Mouse (Mus musculus) yolk sac, embryonic 10.5 days (tissue): ENCODE results near the gene Crnkl1.
"Not testable (repeated sequence)": the region's sequence is repeated elsewhere in the genome, so short reads cannot be mapped to it uniquely, and the experiment has no call there.

Experiments used
- DNase-seq: peaks from one replicate; pipeline ENCODE4 v3.0.0-alpha.2; 2017; ENCODE audit warnings: low spot score

Gene Crnkl1

DNA sequence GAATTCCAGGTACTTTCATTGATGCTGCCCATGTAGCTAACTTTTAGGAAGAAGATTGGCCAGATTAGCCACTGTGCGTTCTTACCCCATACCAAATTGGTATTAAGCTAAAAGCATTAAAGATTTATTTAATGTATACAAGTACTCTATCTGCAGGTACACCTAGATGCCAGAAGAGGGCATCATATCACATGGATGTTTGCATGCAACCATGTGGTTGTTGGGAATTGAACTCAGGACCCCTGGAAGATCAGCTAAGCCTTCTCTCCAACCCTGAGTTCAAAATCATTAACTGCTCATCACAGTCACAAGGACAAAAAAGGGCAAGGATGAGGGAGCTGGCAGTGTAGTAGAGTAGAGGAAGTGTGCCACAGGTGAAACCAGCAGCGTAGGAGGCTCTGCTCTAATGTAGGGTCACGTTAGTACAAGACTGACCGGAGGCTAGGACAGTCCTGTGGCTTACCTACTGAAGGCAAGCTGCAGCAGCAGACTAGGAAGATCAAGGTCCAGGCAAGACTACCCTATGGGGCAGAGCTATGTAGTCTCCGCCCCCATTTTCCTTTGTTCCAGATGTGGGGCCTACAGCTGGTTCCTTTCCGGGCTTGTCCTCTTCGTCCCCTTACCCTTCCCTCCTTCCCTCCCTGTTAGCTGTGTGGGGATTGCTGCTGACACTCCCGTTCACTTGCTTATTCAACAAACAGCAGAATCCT, 13.7 kb downstream of the Crnkl1 start:
- DNase-seq: no peak

DNA sequence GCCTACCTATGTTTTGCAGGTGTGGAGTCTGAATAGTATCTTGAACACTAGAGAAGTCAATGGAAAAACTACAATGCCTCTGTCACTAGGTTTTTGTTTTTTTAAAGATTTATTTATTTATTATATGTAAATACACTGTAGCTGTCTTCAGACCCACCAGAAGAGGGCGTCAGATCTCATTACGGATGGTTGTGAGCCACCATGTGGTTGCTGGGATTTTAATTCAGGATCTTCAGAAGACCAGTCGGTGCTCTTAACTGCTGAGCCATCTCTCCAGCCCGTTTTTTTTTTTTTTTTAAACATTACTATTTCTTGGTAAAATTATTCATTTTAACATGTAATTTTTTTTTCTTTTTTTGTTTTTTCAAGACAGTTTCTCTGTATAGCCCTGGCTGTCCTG, 28.9 kb downstream of the Crnkl1 start:
- not testable (repeated sequence) for DNase-seq

DNA sequence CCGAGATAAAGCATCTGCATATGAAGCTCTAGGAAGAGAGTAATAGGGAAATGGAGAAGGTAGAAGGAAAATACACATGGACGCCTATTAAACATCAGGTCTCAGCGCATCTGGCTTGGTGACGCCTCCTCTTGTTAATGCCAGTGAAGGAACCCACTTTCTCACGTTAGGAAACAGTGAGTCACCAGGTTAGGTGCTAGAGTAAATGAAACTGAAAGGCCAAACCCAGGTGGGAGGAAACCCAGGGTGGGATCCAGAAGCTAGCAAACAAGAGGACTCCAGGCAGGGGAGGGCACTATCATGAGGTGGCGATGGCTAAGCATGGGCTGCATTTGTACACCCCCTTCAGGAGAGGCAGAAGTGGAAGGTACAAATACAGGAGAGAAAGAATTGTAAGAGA, 29.7 kb downstream of the Crnkl1 start:
- no peak for DNase-seq

DNA sequence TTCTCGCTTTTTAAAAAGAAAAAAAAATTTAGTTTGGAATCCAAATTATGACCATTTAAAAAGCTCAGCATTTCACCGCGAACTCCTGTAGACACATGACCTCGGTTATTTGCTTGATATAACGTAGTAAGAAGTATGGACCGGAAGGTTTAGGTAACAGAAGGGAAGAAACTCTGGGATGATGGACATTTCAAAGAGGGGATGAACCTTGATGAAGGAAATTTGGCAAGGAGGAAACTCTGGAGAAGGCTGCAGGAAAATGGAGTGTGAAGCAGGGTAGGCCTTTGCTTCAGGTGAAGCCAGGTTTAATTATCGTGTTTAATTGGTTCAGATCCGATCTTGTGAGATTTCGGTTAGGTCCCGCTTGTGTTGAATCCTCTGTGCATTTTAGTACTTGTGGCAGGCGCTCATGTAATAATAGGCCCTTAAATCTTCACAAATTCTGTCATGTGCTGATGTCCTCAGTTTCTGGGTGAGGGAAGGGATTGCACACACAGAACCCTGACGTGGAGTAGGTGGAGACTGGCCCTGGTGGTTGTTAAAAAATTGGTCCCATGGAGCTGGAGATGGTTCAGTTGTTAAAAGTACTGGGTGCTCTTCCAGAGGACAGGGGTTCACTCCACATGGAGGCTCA, 30.7 kb downstream of the Crnkl1 start:
- DNase-seq: no peak

DNA sequence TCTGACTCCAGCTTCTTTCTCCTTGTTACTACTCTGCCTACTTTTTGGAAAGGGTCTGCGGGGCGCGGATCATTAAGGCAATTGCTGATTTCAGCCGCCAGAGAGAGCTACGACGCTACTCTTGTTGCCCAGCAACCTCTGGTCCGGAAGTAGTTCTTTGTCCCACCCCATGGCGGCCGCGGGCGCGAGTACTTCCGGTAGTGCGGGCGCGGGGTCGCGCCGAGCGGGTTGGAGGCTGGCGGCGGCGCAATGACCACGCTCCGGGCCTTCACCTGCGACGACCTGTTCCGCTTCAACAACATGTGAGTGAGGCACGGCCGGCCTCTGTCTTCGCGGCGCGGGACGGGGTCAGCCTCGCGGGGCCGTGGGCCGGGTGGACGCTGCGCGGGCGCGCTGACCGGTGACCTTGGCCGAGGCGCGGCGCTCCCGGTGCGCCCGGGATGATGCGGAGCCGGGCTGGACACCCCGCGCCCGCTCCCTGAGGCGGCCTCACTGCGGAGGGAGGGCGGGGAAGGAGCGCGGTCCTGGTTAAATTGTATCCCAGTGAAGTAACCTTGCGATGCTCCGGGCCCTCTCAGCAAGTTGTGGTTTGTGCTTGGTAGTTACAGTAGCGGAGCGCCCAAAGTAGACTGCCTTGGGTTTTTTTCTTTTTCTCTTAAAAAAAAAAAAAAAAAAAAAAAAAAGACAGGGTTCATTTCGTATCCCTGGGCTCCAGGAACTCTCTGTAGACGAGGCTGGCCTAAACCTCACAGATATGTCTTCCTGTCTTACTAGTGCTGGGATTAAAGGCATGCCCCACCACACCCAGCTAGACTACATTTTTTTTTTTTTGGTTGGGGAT, 31.5 kb downstream of the Crnkl1 start:
- DNase-seq: peak; percentile 89

DNA sequence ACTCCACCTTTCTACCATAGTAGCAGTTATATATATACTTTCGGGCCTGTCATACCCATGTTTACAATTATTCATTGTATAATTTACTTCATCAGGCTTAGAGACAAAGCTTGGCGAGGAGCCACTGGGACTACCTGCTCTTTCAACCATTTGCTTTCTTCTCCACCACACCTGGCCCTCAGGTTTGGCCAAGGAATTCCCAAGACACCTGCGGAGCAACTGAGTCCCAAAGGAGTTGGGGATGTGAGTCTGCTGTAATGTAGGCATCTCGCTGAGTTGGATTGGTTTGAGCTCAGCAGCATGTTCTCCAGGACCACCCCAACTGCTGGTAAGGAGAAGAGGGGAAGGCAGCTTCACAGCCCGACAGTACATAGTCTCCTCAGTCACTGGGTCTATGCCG, 33.0 kb downstream of the Crnkl1 start, which contains the start of gene Naa20:
Gene Naa20, plus strand, starts transcription at position 239 of the 400 bp plus-strand sequence.
- DNase-seq: no peak

DNA sequence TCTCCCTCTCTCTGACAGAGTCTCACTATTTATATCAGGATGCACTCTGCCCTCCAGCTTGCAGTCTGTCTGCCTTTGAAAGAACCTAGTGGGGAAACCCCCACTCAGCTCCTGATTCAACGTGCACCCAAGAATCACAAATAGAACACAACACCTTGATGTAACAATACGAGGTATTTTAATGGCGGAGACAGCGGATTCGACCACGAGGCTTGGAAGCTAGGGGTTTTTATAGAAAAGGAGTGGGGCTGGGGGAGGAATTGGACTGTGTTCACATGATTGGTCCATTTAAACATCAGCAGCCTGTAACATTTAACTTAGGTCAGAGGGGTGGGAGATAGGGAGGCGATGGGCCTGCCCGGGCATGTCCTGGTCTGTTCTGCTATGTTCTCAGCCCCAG, 34.5 kb downstream of the Crnkl1 start:
- DNase-seq: not testable (repeated sequence)

DNA sequence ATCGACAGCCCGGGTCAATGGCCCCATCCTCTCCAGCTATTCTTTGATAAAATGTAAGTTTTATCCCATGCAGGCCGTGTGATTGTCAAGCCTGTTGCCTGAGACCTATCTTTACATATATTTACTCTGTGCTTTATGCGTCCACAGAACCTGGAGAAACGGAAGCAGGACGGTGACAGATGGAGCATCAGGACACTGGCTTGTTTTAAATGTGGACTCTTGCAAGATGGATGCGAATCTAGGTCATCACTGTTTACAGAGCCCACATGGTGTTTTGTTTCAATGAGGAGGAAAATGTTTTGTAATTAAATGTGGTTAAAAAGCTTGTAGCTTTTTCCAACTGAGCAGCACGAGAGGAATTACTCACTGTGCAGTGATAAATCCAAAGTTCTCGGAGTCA, 36.7 kb downstream of the Crnkl1 start:
- no peak for DNase-seq

DNA sequence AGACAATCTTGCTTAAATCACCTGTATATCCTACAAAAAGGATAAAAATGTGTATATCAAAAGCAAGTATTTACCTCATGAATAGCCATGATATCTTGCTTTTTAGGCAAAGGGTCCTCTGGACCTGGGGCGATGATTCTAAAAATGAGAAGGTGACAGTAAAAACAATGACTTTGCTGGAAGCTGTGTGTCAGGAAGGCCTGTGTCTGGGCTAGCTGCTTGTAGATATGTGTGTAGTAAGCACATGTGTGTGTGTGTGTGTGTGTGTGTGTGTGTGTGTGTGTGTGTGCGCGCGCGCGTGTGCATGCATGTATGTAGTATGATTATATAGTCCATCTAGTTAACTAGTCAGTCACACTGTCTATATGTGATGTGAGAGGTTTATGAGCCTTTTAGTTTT, 41.1 kb downstream of the Crnkl1 start:
- no peak for DNase-seq

DNA sequence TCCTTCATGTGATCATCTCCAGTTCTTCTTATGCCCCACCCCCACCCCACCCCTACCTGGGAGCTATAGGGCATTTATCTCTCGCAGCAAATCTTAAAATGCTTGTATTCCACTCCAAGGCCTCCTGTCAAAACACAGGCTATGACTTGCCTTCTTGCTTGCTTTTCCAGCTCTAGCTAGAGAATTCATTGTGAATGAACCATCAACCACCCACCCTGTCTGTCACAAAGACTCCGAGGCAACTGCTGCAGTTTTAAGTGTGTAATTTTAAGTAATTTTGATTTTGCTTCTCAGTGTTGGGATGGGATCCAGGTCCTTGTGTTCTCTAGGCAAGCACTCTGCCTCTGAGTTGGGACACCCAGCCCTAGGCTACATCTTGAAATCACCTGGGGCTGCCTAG, 44.2 kb downstream of the Crnkl1 start:
- no peak for DNase-seq

DNA sequence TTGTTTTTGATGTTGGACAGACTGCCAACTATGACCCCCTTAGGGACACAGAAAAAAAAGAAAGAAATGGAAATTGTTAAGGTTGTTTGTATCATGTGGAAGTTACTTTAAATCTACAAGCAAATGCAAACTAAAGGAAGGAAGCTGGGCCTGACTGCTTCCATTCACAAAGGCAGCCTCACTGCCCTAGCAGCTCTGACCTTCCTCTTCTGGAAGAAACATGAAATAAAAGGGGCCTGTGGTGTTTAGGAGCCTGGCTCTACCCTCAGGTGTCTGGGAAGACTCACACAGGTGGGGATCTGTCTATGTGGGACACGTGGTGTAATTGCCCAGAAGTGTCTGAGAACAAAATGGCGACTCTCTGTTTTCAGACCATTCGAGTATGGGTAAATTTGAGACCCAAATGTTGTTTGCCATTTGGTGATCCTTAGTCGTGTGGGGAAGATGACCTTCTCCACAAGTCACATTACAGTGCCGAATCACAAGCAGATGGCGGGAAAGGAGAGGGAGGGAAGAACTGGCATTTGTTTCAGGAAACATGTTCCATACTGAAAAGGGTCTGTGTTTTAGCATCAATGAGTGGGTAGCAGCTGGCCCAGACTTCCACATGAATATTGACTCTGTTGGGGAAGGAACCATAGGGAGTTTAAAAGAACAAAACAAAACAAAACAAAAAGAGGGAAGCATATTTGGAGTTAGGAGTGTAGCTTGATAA, 45.9 kb downstream of the Crnkl1 start:
- DNase-seq: no peak

DNA sequence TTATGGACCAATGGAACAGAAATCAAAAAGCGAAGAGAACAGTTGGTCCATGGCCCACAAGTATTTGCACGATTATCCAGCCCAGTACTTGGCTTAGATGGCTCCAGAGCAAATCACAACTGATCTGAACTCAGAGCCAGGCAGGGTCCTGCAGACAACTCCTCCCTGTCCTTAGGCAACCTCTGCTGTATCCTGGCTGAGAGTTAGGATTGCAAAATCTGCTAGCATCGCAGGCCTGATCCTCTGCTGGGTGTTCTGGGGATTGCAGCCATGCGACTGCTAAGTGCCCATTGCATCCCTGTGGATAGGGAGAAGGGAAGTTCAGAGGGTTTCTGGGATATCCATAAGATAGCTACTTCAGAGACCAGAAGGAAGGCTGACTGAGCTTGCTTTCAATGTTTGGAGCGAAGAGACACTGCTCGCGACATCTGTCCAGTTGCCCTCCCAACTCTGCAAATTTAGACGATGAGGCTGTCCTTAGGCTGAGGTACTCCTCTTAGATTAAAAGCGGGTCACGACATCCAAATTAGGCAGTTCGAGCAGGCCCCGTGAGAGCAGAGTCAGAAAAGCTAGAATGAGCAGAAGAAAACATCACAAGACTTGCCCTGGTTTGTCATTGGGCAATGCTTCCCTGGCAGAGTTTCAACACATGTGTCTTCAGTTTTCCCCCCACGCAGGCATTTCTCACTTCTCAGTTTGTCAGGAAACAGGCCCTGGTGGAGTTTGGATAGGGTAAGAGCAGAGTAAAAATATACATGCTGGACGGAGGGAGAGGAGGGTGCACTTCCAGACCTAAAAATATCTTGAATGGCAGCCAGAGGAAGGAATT, 46.7 kb downstream of the Crnkl1 start:
- no peak for DNase-seq

DNA sequence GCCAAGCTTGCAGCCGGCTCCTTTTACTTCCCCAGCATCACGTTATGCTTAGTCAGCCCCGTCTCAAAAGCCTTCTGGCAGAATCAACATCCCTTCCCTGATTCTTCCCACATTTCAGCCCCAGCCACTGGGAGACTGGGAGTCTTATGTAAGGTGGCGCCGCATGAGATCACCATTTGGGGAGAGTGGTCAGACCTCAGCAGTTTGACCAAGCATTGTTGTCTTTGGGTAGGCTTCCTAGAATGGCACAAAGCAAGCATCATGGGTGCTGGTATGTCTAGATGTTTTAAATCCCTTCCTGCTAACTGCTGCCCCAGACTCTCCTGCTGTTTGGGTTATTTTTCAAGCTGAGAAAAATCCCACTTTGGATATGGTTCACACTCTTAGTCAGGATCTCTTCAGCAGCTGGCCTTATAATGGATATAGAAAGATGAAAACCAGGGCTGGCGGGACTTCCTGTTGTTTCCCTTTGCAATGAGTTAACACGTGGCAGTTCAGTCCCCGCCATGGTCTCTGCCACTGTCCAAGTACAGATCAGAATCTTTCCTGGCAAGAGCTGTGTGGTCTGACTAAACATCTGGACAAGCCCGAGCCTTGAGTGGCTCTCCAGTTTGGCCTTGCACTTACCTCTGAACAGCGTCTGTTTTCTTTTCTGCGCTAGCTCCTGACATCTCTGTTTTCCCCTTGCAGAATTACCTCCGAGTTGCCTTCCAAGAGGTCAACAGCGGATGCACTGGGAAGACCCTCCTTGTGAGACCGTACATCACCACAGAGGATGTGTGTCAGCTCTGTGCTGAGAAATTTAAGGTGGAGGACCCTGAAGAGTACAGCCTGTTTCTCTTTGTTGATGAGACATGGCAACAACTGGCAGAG, 49.7 kb downstream of the Crnkl1 start:
- no peak for DNase-seq

DNA sequence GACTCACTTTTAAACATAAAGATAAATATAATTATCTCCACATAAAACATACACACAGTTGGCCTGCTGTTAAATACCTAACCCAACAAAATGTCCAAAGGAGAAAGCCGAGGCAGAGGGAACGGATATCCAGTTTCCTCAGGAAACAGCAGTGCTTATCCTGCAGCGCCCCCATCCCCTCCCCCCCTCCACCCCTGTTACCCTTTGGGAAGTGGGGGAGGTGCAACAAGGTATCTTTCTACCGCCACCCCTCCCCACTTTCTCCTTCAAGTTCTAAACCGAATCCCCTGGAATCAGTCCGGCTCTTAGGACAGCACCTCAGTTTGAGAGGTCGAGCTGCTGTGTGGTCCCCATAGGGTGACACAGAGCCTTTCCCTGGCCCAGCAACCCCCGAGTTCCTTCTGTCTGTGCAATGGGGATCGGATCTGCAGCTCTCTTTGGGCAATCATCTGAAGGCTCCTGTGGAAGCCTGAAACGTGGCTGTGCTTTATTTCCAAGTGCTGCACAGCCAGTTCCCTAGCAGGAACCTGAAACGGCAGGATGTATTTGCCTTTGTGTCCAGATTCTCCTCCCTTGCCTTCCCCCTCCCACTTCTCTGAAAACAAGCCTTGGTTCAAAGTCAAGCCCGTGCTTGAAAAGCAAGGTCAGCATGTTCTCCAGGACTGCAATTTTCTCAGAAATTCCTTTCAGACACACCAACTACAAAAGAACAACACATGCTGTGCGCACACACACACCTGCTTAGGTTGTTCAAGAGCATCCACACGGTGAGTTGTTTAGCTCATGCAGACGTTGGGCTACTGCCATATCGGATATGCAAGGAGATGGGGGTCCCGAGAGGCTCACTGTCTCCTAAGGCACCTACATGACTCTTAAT, 50.5 kb downstream of the Crnkl1 start:
- peak; percentile 81 for DNase-seq

DNA sequence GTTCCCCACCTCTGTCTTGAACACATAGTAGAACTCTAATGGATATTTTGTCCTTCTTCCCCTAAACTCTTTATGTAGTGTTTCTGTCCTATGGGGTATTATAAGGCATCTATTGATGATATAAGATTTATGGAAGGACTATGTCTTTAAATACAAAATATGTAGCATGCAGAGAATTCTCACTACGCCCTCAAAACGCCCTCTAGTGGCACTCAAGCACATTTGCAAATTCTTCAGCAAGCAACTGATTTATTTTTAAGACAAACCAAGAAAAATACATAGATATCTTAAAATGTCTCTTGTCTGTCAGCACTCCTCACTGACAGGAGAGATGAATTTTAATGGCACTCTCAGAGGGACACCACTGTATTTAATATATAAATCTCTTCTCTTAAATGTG, 52.4 kb downstream of the Crnkl1 start:
- DNase-seq: no peak

DNA sequence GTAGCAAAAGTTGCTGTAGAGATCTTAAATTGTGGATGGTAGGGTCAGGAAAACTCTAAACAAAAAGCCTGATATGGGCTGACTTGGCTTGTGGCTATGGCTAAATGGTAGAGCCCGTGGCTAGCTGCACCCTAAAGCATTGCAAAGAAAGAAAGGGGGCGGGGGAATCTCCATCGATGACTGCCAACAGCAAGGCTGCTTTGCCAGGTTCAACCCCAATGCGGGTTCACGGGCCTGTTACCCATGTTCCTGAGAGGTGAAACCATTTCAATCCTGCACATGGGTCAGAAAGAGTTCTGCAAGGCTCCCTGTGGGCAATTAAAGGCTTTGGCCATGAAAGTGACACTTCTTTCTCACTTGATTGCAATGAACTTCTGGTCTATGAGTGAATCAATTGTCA, 52.9 kb downstream of the Crnkl1 start:
- no peak for DNase-seq

DNA sequence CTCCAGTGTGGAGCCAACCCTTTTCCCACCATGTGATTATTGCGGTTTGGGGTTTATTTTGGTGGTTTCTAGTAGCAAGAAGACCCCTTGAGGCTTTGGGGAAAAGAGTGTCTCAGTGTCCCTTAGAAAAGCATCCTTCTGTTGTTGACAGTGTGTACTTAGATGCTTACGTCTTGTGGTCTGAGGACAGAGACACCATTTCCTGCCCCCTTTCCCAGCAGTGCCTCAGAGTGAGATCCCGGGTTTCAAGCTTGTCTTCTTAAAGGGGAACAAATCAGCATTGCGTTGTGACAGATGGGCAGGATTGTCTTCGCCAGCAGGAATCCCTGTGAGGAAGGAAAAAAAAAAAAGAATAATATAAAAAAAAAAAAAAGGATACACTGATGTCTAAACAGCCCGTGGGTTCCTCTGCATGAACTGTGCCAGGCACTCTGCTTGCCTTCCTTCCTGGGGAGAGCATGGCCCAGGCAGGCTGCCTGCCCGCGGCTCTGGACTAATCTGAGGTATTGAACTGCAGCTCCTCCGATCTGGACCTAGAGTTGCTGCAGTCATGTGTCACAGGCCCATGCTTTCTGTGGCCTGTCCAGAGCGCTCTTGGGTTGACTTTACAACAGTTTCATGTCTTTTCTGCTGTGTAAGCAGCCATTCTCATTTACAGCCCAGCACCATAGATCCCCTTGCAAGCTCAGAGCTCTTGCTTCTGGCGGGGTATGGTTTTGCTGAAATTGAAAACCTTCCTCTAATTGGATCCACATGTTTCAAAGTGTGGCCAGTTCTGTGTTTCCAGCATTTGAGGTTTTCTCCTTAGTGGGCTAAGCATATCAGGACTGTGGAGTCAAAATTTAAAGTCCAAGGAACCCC, 53.7 kb downstream of the Crnkl1 start:
- no peak for DNase-seq

DNA sequence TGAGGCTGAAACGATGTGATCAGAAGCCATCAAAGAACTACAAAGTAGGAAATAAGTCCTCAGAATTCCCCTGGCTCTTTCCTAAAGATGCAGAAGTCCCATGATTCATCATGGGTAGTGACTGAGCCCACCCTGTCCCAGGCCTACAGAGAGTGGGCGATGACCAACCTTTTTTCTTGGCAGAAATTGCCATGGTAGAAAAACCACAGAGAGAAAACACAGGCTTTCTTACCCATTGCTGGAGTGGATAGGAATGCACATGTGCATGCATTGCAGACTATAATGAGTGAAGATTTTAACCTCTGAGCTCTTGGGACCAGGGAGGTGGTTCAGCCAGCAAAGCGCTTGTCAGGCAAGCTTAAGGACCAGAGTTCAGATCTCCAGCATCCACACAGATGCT, 57.6 kb downstream of the Crnkl1 start:
- no peak for DNase-seq
